Mouse (Mus musculus): ENCODE data around the gene Foxred1. TPM values are rescaled to one million over a fixed set of nuclear protein-coding genes. Genes with fewer than 3 reads are reported as not detected.
A peak's percentile ranks its signal among the peaks of the same experiment; 100 is the strongest.

Foxred1 gene
- polyA plus RNA-seq, 2 experiments: 14.4 to 18.4 TPM

DNA sequence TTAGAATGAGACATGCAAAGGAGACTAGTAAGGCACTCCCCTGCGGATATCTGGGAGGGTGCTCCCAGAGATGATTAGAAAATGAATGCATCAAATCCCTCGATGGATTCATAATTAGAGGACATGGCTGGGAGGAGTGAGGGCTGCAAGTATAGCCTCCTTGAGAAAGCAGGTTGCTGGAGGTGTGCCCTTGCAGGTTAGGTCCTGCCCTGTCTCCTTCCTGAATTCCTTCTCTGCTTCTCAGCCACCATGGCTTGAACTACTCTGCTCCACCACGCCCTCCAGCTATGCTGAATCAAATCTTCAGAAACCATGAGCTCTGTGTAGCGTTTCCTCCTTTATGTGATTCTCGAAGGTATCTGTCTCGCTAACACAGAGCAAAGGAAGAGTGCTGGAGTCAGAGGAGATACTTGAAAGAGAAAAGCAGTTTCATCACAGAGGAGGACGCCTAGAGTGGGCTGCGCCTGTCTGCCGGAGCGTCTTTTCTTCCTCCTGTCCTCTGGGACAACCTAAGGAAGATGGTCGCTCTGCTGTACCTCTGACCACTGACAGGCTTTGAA, 17.8 kb downstream of the Foxred1 start:
- Histone ChIP-seq H3K4me2 (ENCODE audit: low read depth) (no peak overlapping the region), H3K4me1 (replicated peaks; ENCODE audit: control insufficient read depth in 2 of 2, insufficient read depth in 2 of 2, low read length in 1 of 2) (no peaks in the 10 kb centered on the region), H3K4me3 (ENCODE audit: insufficient read depth in 1 of 2, low read depth in 2 of 2, low read length in 2 of 2) (no peak overlapping the region), H3K9me3 (ENCODE audit: control insufficient read depth, low read length) (no peaks in the 10 kb centered on the region), H3K36me3 (replicated peaks; ENCODE audit: control insufficient read depth, insufficient read depth, low read depth) (no peaks in the 10 kb centered on the region; the same call in 1 of the 2 replicates), H3K9ac (replicated peaks) (no peak overlapping the region), H3K27me3 (ENCODE audit: control insufficient read depth, insufficient read depth, low read length) (no peaks in the 10 kb centered on the region), H3K27ac (no peak overlapping the region)
- DNase-seq (ENCODE audit: low read depth in 3 of 3, low spot score in 3 of 3): no peak
- no peak for ATAC-seq (ENCODE audit: insufficient read depth)
- no peak for TF ChIP-seq CTCF (IDR thresholded peaks at IDR 0.05; ENCODE audit: low read depth)
- TF ChIP-seq EP300 (IDR thresholded peaks at IDR 0.05; ENCODE audit: low read depth): no peak
- 73% methylated on average over 11 of the region's 11 CpGs for WGBS (ENCODE audit: insufficient replicate concordance)

GRCm38 (mm10) chr9:35188700-35189099, 22.2 kb downstream of the Foxred1 start:
- Histone ChIP-seq H3K4me2 (ENCODE audit: low read depth) (no peak overlapping the region), H3K9me3 (ENCODE audit: control insufficient read depth, low read length) (no peaks in the 10 kb centered on the region), H3K27me3 (ENCODE audit: control insufficient read depth, insufficient read depth, low read length) (no peaks in the 10 kb centered on the region), H3K27ac (no peak overlapping the region), H3K9ac (replicated peaks) (no peak overlapping the region), H3K36me3 (replicated peaks; ENCODE audit: control insufficient read depth, insufficient read depth, low read depth) (no peaks in the 10 kb centered on the region; the same call in 1 of the 2 replicates), H3K4me1 (replicated peaks; ENCODE audit: control insufficient read depth in 2 of 2, insufficient read depth in 2 of 2, low read length in 1 of 2) (no peaks in the 10 kb centered on the region), H3K4me3 (ENCODE audit: insufficient read depth in 1 of 2, low read depth in 2 of 2, low read length in 2 of 2) (no peak overlapping the region)
- 84% methylated on average over 22 of the region's 22 CpGs for WGBS (ENCODE audit: insufficient replicate concordance)
- ATAC-seq (ENCODE audit: insufficient read depth) (no peak), DNase-seq (ENCODE audit: low read depth in 3 of 3, low spot score in 3 of 3) (no peak)
- TF ChIP-seq CTCF (IDR thresholded peaks at IDR 0.05; ENCODE audit: low read depth): peak; percentile 9; the same call in 1 of the 2 replicates
- TF ChIP-seq EP300 (IDR thresholded peaks at IDR 0.05; ENCODE audit: low read depth): no peak

- Histone ChIP-seq H3K9ac (replicated peaks) (no peak overlapping the region), H3K27me3 (ENCODE audit: control insufficient read depth, insufficient read depth, low read length) (no peaks in the 10 kb centered on the region), H3K4me1 (replicated peaks; ENCODE audit: control insufficient read depth in 2 of 2, insufficient read depth in 2 of 2, low read length in 1 of 2) (no peaks in the 10 kb centered on the region), H3K4me2 (ENCODE audit: low read depth) (no peak overlapping the region), H3K4me3 (ENCODE audit: insufficient read depth in 1 of 2, low read depth in 2 of 2, low read length in 2 of 2) (no peak overlapping the region), H3K36me3 (replicated peaks; ENCODE audit: control insufficient read depth, insufficient read depth, low read depth) (no peaks in the 10 kb centered on the region; the same call in 1 of the 2 replicates), H3K9me3 (ENCODE audit: control insufficient read depth, low read length) (no peaks in the 10 kb centered on the region), H3K27ac (no peak overlapping the region)
- DNase-seq (ENCODE audit: low read depth in 3 of 3, low spot score in 3 of 3) (no peak), ATAC-seq (ENCODE audit: insufficient read depth) (no peak)
- WGBS (ENCODE audit: insufficient replicate concordance): 65% methylated on average over 10 of the region's 10 CpGs
- no peak for TF ChIP-seq EP300 (IDR thresholded peaks at IDR 0.05; ENCODE audit: low read depth)
- TF ChIP-seq CTCF (IDR thresholded peaks at IDR 0.05; ENCODE audit: low read depth): no peak
Measured at GRCm38 (mm10) chr9:35187351-35187903, 23.4 kb downstream of the Foxred1 start.

DNA sequence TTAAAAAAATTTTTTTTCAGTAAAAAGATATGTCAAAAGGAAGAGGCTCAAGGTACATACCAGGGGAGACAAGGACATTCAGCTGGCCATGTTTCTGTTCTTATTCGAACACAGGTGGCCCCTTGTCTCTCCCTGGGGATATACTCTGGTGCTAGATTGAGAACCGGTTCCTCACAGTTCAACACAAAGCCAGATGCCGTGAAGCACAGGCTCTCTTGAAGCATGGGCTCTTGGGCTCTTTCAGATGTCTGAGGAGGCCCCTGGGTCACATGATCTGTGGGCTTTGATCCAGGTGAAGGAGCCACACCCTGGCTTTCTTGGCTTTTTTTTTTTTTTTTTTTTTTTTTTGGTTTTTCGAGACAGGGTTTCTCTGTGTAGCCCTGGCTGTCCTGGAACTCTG, 24.4 kb downstream of the Foxred1 start:
- no peak overlapping the region for H3K4me2 ChIP-seq (ENCODE audit: low read depth)
- TF ChIP-seq EP300 (IDR thresholded peaks at IDR 0.05; ENCODE audit: low read depth) (no peak), CTCF (IDR thresholded peaks at IDR 0.05; ENCODE audit: low read depth) (no peak)
- H3K36me3 ChIP-seq (replicated peaks; ENCODE audit: control insufficient read depth, insufficient read depth, low read depth): no peaks in the 10 kb centered on the region; the same call in 1 of the 2 replicates
- H3K9ac ChIP-seq (replicated peaks): no peak overlapping the region
- no peaks in the 10 kb centered on the region for H3K9me3 ChIP-seq (ENCODE audit: control insufficient read depth, low read length)
- H3K4me3 ChIP-seq (ENCODE audit: insufficient read depth in 1 of 2, low read depth in 2 of 2, low read length in 2 of 2): no peak overlapping the region
- ATAC-seq (ENCODE audit: insufficient read depth): no peak
- peaks cover 0 to 2% of the 10 kb centered on the region in 2 experiments; a peak in 1 of 4 replicates for H3K4me1 ChIP-seq (replicated peaks; ENCODE audit: control insufficient read depth in 2 of 2, insufficient read depth in 2 of 2, low read length in 1 of 2)
- DNase-seq (ENCODE audit: low read depth in 3 of 3, low spot score in 3 of 3): no peak
- 69% methylated on average over 4 of the region's 4 CpGs for WGBS (ENCODE audit: insufficient replicate concordance)
- H3K27ac ChIP-seq: no peak overlapping the region
- no peaks in the 10 kb centered on the region for H3K27me3 ChIP-seq (ENCODE audit: control insufficient read depth, insufficient read depth, low read length)

GRCm38 (mm10) chr9:35183359-35183758, 27.5 kb downstream of the Foxred1 start:
- DNase-seq (ENCODE audit: low read depth in 3 of 3, low spot score in 3 of 3) (no peak), ATAC-seq (ENCODE audit: insufficient read depth) (no peak)
- H3K9ac ChIP-seq (replicated peaks): no peak overlapping the region
- 22% methylated on average over 5 of the region's 5 CpGs for WGBS (ENCODE audit: insufficient replicate concordance)
- H3K4me1 ChIP-seq (replicated peaks; ENCODE audit: control insufficient read depth in 2 of 2, insufficient read depth in 2 of 2, low read length in 1 of 2): peaks cover 0 to 2% of the 10 kb centered on the region in 2 experiments; a peak in 1 of 4 replicates
- H3K4me2 ChIP-seq (ENCODE audit: low read depth): no peak overlapping the region
- no peaks in the 10 kb centered on the region for H3K36me3 ChIP-seq (replicated peaks; ENCODE audit: control insufficient read depth, insufficient read depth, low read depth)
- TF ChIP-seq CTCF (IDR thresholded peaks at IDR 0.05; ENCODE audit: low read depth) (no peak), EP300 (IDR thresholded peaks at IDR 0.05; ENCODE audit: low read depth) (no peak)
- H3K27me3 ChIP-seq (ENCODE audit: control insufficient read depth, insufficient read depth, low read length): no peaks in the 10 kb centered on the region
- H3K27ac ChIP-seq: no peak overlapping the region
- H3K4me3 ChIP-seq (ENCODE audit: insufficient read depth in 1 of 2, low read depth in 2 of 2, low read length in 2 of 2): no peak overlapping the region
- no peaks in the 10 kb centered on the region for H3K9me3 ChIP-seq (ENCODE audit: control insufficient read depth, low read length)

All from liver, embryonic 14.5 days (tissue).